Mouse (Mus musculus) left cerebral cortex, postnatal 10 days (tissue): ENCODE data around the gene Snapc4. TPM values are rescaled to one million over a fixed set of nuclear protein-coding genes. Genes with fewer than 3 reads are reported as not detected.
A peak's percentile ranks its signal among the peaks of the same experiment; 100 is the strongest.

Source experiments
- DNase-seq, 2 experiments: peaks; one replicate each; pipeline ENCODE4 v3.0.0; 2021 to 2022; ENCODE audit warnings: low spot score in 2 of 2, mixed read lengths in 1 of 2; ENCODE audit errors: extremely low spot score in 1 of 2
- intact Hi-C: fragments of 180-260 bp; cut with DNase I; formaldehyde crosslinking; loops from one replicate; pipeline ENCODE4 v1.15.1; 2025
- total RNA-seq, 2 experiments: library from RNA; stranded (reverse); gene quantifications; 2 replicates each; pipeline ENCODE4 v1.2.3; 2021

Gene Snapc4
- total RNA-seq, 2 experiments from 2014 or later = 78.8 to 80.9 TPM

DNA sequence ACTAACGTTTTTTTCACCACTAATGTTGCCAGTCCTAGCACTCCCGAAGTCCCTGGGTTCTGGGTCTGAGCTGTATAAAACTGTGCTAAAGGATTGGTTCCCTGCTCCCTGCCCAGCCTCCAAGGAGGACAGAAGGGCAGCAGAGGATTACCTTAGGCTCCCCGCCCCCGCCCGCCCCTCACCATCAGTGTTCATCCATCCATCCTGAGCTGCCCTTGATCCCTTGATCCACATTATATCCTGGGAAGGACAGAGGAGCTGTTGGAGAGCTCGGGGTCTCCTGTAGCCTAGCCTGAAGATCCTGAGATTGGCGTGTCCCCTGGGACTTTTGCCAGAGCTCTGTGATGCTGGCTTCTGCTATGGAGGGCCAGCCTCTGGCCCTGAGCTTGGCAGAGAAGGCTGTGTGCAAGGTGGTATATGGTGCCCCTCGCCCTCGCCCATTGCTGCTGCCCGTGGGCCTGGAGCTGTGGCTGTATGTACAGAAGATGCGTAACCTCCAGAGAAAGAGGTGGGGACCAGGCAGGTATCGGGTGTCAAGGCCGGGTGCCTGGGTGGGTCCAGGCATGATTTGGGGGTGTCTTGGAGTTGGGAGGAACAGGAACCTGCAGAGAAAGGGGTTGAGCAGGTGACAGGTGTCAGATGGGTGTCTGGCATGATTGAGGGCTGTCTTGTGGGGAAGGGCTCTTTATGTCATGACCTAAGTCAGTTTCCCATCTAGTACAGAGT lies 60.8 kb downstream of the Snapc4 start:
- peak in 1 of 2 experiments; percentile 26 for DNase-seq
- intact Hi-C loops = no loop called here

DNA sequence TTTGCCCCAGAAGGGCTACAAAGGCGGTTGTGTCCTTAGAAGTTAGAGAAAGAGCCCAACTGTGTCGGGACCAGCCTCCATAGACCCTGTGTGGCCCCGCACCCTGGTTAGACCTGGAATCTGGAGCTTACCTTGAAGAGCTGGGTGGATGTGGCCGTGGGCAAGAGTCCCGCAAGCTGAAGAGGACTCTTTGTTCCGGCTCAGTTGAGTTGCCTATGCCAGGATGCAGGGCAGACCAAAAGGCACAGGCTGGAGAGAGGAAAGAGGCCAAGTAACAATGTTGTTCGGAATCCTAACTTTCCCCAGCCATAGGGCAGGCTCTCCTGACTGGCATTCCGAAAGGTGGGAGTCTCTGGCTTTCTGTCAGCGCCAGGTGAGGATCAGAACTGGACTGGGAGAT lies 61.3 kb downstream of the Snapc4 start:
- intact Hi-C loops = no loop called here
- no peak for DNase-seq

DNA sequence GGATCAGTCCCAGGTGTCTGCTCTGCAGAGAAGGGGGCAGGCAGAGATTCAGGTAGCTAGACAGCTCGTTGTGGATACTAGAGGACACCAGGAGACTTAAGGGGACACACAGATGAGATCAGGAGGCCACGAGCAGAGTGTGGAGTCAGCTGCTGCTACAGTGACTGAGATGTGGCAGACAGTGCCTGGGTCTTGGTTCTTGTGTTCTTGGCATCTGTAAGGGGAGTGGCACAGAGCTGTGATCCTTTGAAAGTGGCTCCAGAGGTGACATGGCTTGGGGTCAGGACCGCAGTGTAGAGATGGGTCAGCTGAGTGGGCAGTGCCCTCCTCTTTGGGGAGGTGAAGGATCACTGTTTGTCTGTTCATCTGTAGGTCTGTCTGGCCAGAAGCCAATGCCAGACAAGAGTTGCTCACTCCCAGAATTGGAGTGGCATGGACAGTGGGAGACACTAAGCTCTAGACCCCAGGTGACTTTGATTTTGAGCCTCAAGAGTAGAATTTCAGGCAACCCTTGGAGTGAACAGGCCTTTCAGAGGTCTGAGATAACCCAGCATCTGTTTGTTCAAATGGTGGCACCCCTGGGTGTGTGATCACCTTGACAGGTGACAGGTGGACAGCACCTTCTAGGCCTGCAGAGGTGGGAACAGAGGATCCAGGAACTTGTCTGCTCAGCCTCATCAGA lies 62.3 kb downstream of the Snapc4 start:
- DNase-seq = no peak
- intact Hi-C loops = no loop called here

- intact Hi-C loops = no loop called here
- no peak for DNase-seq
Measured at GRCm38 (mm10) chr2:26317371-26317770, 63.1 kb downstream of the Snapc4 start.

DNA sequence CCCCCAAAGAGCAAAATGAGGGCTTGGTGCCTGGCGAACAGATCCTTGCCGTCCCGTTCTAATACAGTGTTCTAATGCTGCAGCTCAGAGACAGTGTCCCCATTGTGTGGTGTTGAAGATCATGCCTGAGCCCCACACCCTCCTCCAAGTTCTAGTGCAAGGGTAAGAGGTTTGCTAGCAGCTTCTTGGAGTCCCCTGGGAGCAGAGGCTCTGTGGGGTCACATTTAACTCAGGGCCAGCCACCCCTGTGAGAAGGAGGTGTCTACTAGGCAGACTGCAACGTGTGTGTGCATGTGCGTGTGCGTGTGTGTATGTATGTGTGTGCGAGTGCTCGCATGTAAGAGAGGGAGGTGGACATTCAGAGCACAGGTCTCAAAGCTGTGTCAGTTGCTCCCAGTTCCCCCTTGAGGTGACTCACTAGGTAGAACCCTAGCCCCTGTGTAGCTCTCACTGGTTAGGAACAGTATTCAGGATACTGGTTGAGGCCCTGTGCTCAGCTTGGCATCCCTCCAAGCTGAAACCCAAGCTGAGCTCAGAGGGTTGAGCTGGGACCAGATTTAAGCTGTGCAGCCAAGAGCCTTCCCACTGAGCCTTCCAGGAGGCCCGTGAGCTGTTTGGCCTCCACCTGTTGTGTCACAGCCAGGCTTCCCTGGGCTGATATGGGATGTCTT lies 63.7 kb downstream of the Snapc4 start:
- no peak for DNase-seq
- intact Hi-C loops = no loop called here

- intact Hi-C loops = no loop called here
- DNase-seq = peak in 1 of 2 experiments; percentile 71
Measured at GRCm38 (mm10) chr2:26315925-26316311, 64.5 kb downstream of the Snapc4 start.

DNA sequence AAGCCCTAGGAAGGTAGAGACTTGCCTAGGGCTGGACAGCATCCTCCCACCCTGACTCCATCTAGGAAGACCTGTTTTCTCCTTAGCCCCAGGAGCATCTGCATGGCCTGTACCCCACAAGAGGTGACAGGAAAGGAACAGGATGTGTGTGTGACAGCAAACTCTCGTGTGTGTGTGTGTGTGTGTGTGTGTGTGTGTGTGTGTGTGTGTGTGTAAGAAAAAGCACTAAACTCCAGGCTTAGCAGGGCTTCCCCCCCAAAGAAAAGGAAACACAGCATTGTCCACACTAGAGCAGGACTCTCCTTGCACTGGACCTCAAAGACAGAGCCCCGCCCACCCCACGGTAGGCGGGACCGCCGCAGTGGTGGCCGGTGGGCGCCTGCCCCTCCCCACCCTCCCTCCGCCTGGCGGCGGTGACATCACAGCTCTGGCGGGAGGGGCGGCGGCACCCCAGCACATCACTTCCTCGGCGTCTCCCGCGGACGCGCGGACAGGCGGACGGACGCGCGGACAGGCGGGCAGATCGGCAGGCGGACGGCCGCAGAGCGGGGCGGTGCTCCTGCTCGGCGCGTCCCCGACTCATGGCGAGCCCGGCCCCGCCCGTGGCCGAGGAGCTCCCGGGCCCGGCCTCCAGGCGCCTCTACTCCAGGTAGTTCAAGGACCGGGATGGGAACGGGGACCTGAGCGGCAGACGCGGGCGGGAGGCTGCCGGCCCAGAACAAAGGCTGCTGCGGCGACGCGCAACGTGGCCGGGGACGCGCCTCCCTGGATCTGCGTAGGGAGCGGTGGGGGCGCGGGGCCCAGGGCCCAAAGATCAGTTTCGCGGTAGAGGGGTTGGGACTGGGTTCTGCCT lies 65.2 kb downstream of the Snapc4 start, which contains the start of gene Gpsm1:
Gene Gpsm1, plus strand, starts transcription at position 444 of the 853 bp plus-strand sequence.
- DNase-seq = peak in 1 of 2 experiments; percentile 92
- intact Hi-C loops = no loop called here

DNA sequence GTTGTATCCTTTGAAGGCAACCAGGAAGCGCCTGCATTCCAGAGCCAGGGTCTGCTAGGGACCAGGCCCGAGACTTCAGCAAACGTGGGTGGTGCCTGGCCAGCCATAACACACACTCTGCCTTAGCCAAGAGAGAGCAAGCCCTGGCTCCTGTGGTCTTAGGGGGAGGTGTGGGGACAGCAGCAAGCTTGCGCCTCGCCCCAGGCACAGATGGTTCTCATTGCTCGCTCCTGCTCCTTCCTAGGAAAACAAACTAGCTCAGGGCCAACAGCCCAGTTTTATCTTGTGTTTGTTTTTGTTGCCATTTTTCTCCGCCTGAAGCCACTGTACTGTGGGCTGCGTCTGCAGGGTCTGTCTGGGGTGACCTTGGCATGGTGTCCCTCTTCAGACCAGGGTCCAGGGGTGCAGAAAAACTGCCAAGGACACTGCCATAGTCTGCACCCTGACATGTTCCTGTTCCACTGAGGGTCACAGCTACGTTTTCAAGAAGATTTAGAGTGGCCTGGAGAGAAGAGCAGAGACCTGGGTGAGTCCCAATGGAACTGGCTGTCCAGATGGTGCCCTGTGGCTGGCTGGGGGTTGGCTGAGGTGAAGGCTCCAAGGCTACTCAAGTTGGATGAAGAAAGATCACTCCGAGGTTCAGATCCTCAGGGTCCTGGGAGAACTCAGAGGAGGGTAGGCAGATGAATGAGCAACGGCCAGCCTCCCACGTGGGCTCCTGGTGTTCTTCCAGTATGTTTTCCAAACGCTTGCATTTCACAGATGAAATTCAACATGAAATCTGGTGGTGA lies 66.0 kb downstream of the Snapc4 start:
- intact Hi-C loops = no loop called here

DNA sequence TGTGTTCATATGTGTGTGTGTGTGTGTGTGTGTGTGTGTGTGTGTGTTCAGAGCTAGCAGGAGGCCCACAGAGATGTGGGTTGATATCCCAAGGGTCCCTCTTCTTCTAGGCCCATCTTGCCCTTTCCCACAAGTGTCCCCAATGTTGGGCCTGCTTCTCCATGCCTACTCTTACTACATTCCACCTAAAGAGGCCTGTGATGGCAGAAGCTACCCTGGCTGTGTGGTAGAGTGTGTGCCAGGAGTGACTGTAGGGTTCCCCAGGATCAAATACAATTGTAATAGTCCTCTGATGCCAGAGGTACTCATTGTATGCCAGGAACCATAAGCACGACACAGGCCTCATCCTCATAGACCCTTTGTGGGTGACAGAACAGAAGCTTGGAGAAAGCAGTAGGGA lies 67.1 kb downstream of the Snapc4 start:
- intact Hi-C loops = no loop called here
- DNase-seq = no peak

More for the DNA sequence above, 66.0 kb downstream of the Snapc4 start:
- DNase-seq = peak in 1 of 2 experiments; percentile 83

GRCm38 (mm10) chr2:26312812-26313211 lies 67.6 kb downstream of the Snapc4 start:
- intact Hi-C loops = no loop called here
- DNase-seq = no peak

Other genes starting within 250 kb of the Snapc4 start
- not detected for gene Lhx3, start 172.4 kb downstream of the Snapc4 start, total RNA-seq
- 10 to 100 TPM; 20.7 to 21.7 TPM for gene Qsox2, start 143.1 kb downstream of the Snapc4 start, total RNA-seq
- 1 to 10 TPM; 1.3 to 2.0 TPM for gene Ccdc187, start 86.1 kb downstream of the Snapc4 start, total RNA-seq
- 100 to 1,000 TPM; 103 to 108 TPM for gene Gpsm1, start 65.1 kb downstream of the Snapc4 start, total RNA-seq
- gene Dnlz, start 28.5 kb downstream of the Snapc4 start, total RNA-seq = 10 to 100 TPM; 26.7 to 27.6 TPM
- 1 to 10 TPM; 2.1 to 2.9 TPM for gene Card9, start 19.7 kb downstream of the Snapc4 start, total RNA-seq
- 100 to 1,000 TPM; 187 to 190 TPM for gene Entr1, start 8.7 kb upstream of the Snapc4 start, total RNA-seq
- 100 to 1,000 TPM; 126 to 129 TPM for gene Pmpca, start 8.7 kb upstream of the Snapc4 start, total RNA-seq
- 10 to 100 TPM; 17.3 to 19.6 TPM for gene Inpp5e, start 28.6 kb upstream of the Snapc4 start, total RNA-seq
- 10 to 100 TPM; 43.6 to 46.3 TPM for gene Sec16a, start 64.6 kb upstream of the Snapc4 start, total RNA-seq
- 10 to 100 TPM; 26.4 to 30.5 TPM for gene Notch1, start 136.0 kb upstream of the Snapc4 start, total RNA-seq
- 10 to 100 TPM; 73.5 to 83.0 TPM for gene Egfl7, start 199.4 kb upstream of the Snapc4 start, total RNA-seq
- not detected for gene Gm20532, start 206.0 kb upstream of the Snapc4 start, total RNA-seq
- 1 to 10 TPM; 1.6 to 2.2 TPM for gene Agpat2, start 223.8 kb upstream of the Snapc4 start, total RNA-seq
- 10 to 100 TPM; 88.2 to 90.8 TPM for gene Fam69b, start 247.8 kb upstream of the Snapc4 start, total RNA-seq